Mouse (Mus musculus) liver, adult 2 months (tissue): Measurements from ENCODE around the gene Tiam2. TPM values are rescaled to one million over a fixed set of nuclear protein-coding genes. Genes with fewer than 3 reads are reported as not detected.

ENCODE experiments used
- DNase-seq: peaks from one replicate; pipeline ENCODE4 v3.0.0-alpha.2; 2011; ENCODE audit warnings: low read depth, low spot score; ENCODE audit errors: extremely low read depth
- H3K27ac ChIP-seq: fragments of 200-500 bp; replicated peaks from 2 replicates; pipeline ENCODE4 v1.5.1; 2012; ENCODE audit warnings: low read depth, mild to moderate bottlenecking, control low read depth, inconsistent platforms, low read length; ENCODE audit not compliant: insufficient read depth
- H3K27me3 ChIP-seq: fragments of 200-500 bp; 2 replicates; pipeline ENCODE4 v1.6.1; 2012; ENCODE audit warnings: mild to moderate bottlenecking, moderate library complexity, low read length, inconsistent platforms; ENCODE audit not compliant: control insufficient read depth, insufficient read depth
- H3K36me3 ChIP-seq: fragments of 200-500 bp; 2 replicates; pipeline ENCODE4 v1.6.1; 2012; ENCODE audit warnings: low read length, inconsistent platforms; ENCODE audit not compliant: control insufficient read depth, insufficient read depth
- H3K4me1 ChIP-seq: fragments of 200-500 bp; 2 replicates; pipeline ENCODE4 v1.6.1; 2011; ENCODE audit warnings: low read length; ENCODE audit not compliant: control insufficient read depth, insufficient read depth
- H3K4me3 ChIP-seq: fragments of 200-500 bp; 2 replicates; pipeline ENCODE4 v1.5.1; 2011; ENCODE audit warnings: low read depth, mild to moderate bottlenecking, control low read depth, low read length, moderate library complexity; ENCODE audit not compliant: insufficient read depth
- H3K79me2 ChIP-seq: fragments of 200-500 bp; 2 replicates; pipeline ENCODE4 v1.6.1; 2012; ENCODE audit warnings: inconsistent platforms, mild to moderate bottlenecking, low read length, moderate library complexity; ENCODE audit not compliant: control insufficient read depth, insufficient read depth
- H3K9ac ChIP-seq: fragments of 200-500 bp; 2 replicates; pipeline ENCODE4 v1.6.1; 2012; ENCODE audit warnings: low read depth, mild to moderate bottlenecking, control low read depth, inconsistent platforms, low read length
- CTCF ChIP-seq: fragments of 200-500 bp; IDR thresholded peaks from 2 replicates; pipeline ENCODE4 v1.5.1; 2011; ENCODE audit warnings: low read depth, low read length, control low read depth
- POLR2A ChIP-seq: fragments of 200-500 bp; IDR thresholded peaks from 2 replicates; pipeline ENCODE4 v1.6.1; 2011; ENCODE audit warnings: low read length, control low read depth; ENCODE audit not compliant: insufficient read depth; ENCODE audit errors: extremely low read depth
- WGBS: fragments of 180-500 bp; shearing (Covaris S2); methylation state at CpG from one replicate; pipeline ENCODE4 v1.1.7; 2018; 5-methylcytosine and 5-hydroxymethylcytosine counted together
- polyA plus RNA-seq: library from polyadenylated mRNA; depleted of rRNA; stranded (reverse); fragments of >200 nt; gene quantifications from 2 replicates; pipeline ENCODE4 v1.2.3, GENCODE M21; 2012
- total RNA-seq: library from RNA; depleted of rRNA; stranded (reverse); fragments of >200 nt; gene quantifications from 2 replicates; pipeline ENCODE4 v1.2.3, GENCODE M21; 2014

The Tiam2 gene
- total and polyA plus RNA-seq, 2 experiments = 2.9 to 5.2 TPM

DNA sequence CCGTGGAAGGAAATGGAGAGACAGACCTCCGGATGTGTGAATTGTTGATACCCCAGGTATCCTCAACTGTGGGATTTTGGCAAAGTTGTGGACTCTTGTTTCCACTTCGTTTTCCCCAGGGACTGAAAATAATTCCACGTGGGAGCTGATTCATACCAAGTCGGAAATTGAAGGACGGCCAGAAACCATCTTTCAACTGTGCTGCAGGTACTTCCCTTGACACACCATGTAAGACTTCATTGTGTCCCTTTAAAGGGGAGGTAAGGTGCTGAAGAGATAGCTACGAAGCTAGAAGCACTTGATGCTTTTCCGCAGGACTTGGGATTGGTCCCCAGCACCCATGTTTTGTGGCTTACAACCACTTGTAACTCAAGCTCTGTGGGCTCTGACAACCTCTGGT lies 189.5 kb downstream of the Tiam2 start:
- Histone ChIP-seq H3K79me2 (no peaks in the 10 kb centered on the region), H3K36me3 (peaks cover 21% of the 10 kb centered on the region; the same call in 1 of the 2 replicates), H3K27ac (no peak overlapping the region), H3K4me1 (no peaks in the 10 kb centered on the region), H3K9ac (no peak overlapping the region), H3K4me3 (no peak overlapping the region), H3K27me3 (no peaks in the 10 kb centered on the region)
- 89% methylated on average over 8 of the region's 8 CpGs for WGBS
- TF ChIP-seq POLR2A = no peak
- no peak for TF ChIP-seq CTCF
- DNase-seq = no peak

DNA sequence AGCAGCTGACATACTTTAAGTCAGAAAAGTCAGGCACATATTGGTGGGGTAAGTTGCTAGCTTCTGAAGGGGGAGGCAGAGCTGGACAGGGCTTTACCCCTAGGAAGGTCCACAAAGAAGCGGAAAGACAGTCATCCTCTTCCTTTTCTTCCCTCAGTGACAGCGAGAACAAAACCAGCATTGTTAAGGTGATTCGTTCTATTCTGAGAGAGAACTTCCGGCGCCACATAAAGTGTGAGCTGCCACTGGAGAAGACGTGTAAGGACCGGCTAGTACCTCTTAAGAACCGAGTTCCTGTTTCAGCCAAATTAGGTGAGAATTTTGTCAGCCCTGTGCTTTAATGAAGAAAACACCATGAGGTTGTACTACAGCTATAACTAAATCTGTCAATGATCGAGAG lies 190.0 kb downstream of the Tiam2 start:
- Histone ChIP-seq H3K36me3 (peaks cover 22% of the 10 kb centered on the region; the same call in 1 of the 2 replicates), H3K27ac (no peak overlapping the region), H3K79me2 (no peaks in the 10 kb centered on the region), H3K27me3 (no peaks in the 10 kb centered on the region), H3K4me3 (no peak overlapping the region), H3K9ac (no peak overlapping the region), H3K4me1 (no peaks in the 10 kb centered on the region)
- WGBS = 94% methylated on average over 9 of the region's 9 CpGs
- no peak for DNase-seq
- TF ChIP-seq POLR2A = no peak
- TF ChIP-seq CTCF = no peak

DNA sequence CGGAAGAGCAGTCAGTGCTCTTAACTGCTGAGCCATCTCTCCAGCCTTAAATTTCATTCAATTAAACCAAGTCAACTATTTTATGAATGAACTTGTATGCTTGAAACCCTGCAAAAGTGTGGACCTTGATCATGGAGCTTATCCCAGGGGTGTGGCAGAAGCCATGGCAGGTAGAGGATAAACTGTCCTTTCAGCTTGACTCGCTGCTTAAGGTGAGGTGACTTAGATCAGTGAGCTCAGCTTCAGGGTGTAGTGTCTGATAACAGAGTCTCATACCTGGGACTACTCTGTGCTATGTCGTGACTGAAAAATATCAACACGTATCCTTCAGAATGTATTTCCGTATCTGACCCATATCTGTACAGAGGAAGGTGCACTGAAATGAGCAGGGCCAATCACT lies 194.0 kb downstream of the Tiam2 start:
- Histone ChIP-seq H3K27ac (no peak overlapping the region), H3K4me1 (no peaks in the 10 kb centered on the region), H3K27me3 (no peaks in the 10 kb centered on the region), H3K4me3 (no peak overlapping the region), H3K79me2 (no peaks in the 10 kb centered on the region), H3K36me3 (peaks cover 21% of the 10 kb centered on the region; the same call in 1 of the 2 replicates), H3K9ac (no peak overlapping the region)
- TF ChIP-seq CTCF = no peak
- no peak for TF ChIP-seq POLR2A
- no peak for DNase-seq
- 95% methylated on average over 5 of the region's 5 CpGs for WGBS

DNA sequence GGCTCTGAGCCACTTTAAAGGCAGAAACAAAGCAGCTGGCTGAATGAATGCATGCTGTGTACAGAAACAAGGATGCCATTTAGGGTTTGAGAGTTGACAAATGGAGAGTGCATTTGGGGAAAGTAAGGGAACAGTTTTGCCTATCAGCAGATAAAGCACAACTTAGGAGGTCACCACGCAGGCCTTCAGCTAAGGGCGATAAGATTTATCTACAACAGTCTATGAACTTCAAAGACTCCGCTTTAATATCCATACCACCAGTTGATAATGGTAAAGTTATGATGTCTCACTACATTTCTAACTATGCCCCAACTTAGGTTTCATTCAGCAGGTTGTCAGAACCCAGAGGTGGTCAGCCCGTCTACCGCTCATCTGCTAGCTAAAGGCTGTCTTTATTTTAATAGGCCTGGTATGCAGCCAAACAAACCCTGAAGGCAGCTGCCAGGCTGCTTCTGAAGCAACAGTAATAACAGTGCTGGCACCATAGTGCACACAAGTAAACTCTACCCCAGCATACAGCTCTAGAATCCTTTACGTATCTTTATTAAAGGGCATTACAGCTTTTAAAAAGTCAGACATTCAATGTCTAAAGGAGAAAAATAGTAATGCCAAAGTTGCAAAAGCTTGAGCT lies 201.6 kb downstream of the Tiam2 start:
- Histone ChIP-seq H3K27me3 (no peaks in the 10 kb centered on the region), H3K79me2 (no peaks in the 10 kb centered on the region), H3K36me3 (peaks cover 6% of the 10 kb centered on the region; the same call in 1 of the 2 replicates), H3K9ac (no peak overlapping the region), H3K4me1 (no peaks in the 10 kb centered on the region), H3K27ac (no peak overlapping the region), H3K4me3 (no peak overlapping the region)
- no peak for DNase-seq
- TF ChIP-seq POLR2A (no peak), CTCF (no peak)
- WGBS = 94% methylated on average over 6 of the region's 6 CpGs

DNA sequence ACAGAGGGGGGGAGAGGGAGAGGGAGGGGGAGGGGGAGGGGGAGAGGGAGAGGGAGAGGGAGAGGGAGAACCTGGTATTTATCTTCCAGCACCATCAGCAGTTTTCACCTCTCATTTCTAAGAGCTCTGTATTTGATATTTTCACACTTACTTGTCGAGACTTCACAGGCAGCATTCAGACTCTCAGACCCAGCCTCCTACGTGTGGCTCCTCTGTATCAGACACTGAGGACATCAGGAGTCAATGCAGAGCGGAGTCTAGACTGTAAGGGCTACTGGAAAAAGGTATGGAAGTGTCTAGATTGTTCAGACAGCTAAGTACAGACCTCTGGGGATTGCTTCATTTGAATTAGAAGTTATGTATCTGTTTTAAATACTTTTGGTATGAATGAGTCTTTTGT lies 203.2 kb downstream of the Tiam2 start:
- DNase-seq = no peak
- no peak overlapping the region for H3K27ac ChIP-seq

DNA sequence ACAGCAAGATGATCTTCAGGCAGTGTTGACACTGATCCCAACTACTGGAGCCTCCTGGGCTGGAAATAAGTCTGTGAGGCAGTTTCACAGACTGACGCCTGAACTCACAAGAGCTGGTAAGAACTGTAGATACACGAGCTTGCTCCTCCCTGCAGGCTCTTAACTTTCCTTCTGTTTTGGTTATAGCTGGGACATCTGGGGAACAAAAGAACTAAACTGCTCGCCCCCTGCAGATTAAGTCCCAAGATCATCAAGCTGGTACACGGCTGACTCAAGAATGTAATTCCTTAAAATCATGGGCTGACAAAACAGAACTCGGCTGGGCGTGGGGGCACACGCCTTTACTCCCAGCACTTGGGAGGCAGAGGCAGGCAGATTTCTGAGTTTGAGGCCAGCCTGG lies 204.2 kb downstream of the Tiam2 start:
- Histone ChIP-seq H3K4me1 (no peaks in the 10 kb centered on the region), H3K79me2 (no peaks in the 10 kb centered on the region), H3K4me3 (no peak overlapping the region), H3K27me3 (no peaks in the 10 kb centered on the region), H3K27ac (no peak overlapping the region), H3K9ac (no peak overlapping the region), H3K36me3 (peaks cover 10% of the 10 kb centered on the region; the same call in 1 of the 2 replicates)
- TF ChIP-seq POLR2A = no peak
- TF ChIP-seq CTCF = no peak
- no peak for DNase-seq
- WGBS = 89% methylated on average over 7 of the region's 7 CpGs

More for the DNA sequence above, 203.2 kb downstream of the Tiam2 start:
- Histone ChIP-seq H3K79me2 (no peaks in the 10 kb centered on the region), H3K4me1 (no peaks in the 10 kb centered on the region), H3K36me3 (peaks cover 6% of the 10 kb centered on the region; the same call in 1 of the 2 replicates), H3K9ac (no peak overlapping the region), H3K4me3 (no peak overlapping the region), H3K27me3 (no peaks in the 10 kb centered on the region)
- TF ChIP-seq POLR2A = no peak
- 86% methylated on average over 3 of the region's 3 CpGs for WGBS
